Mouse (Mus musculus) thymus, adult 2 months (tissue): Measurements from ENCODE around the gene Aurkb.

ENCODE experiments used
- CTCF ChIP-seq: fragments of 200-500 bp; IDR thresholded peaks from 2 replicates; pipeline ENCODE4 v1.5.1; 2012; ENCODE audit warnings: mild to moderate bottlenecking, control low read depth, low read length, moderate library complexity, borderline replicate concordance; ENCODE audit not compliant: control insufficient read depth, poor library complexity, insufficient read depth; ENCODE audit errors: extremely low read depth
- POLR2A ChIP-seq: fragments of 200-500 bp; IDR thresholded peaks from 2 replicates; pipeline ENCODE4 v1.6.1; 2012; ENCODE audit warnings: mild to moderate bottlenecking, low read length, control low read depth, moderate library complexity; ENCODE audit not compliant: control insufficient read depth, poor library complexity, insufficient read depth; ENCODE audit errors: extremely low read depth

- no peak for TF ChIP-seq POLR2A
- TF ChIP-seq CTCF, result no peak
These were observed 22.2 kb downstream of the Aurkb start for GRCm38 (mm10) chr11:69067601-69068000.
